Mouse (Mus musculus): ENCODE results near the gene Nin.

- no peak for TF ChIP-seq CTCF (IDR thresholded peaks at IDR 0.05; ENCODE audit: low read depth)
- TF ChIP-seq EP300 (IDR thresholded peaks at IDR 0.05; ENCODE audit: low read depth) = no peak
These were observed 27.6 kb upstream of the Nin start for GRCm38 (mm10) chr12:70140993-70141576.
